In genomic region chr5:72665281-72665680, GRCm38 (mm10) we compare ENCODE assay signal across 9 mouse cellular contexts. TPM values are rescaled to one million over a fixed set of nuclear protein-coding genes. Genes with fewer than 3 reads are reported as not detected.
A peak's percentile ranks its signal among the peaks of the same experiment; 100 is the strongest.
DNase-seq lines count a peak whose midpoint lies in the region; ATAC-seq and TF ChIP-seq lines count a peak whose summit lies in the region.
"Had no signal": no experiment of that assay in that cellular context is flagged by ENCODE, and none has a peak within 500 bp of the region (broad histone marks: within the 10 kb centered on the region; RNA-seq: fewer than 3 reads in every experiment).

No protein-coding gene starts in this region.

- H3K36me3 ChIP-seq in limb, embryonic 11.5 days (ENCODE audit: control insufficient read depth, insufficient read depth, low read length): no peaks in the 10 kb centered on the region

- no peaks in the 10 kb centered on the region for H3K27me3 ChIP-seq in limb, embryonic 11.5 days (ENCODE audit: control insufficient read depth, insufficient read depth, low read length)

- DNase-seq in layer of hippocampus, adult 2 months (ENCODE audit: low spot score in 2 of 2): peak in 1 of 2 experiments; percentile 62
- no peak for DNase-seq in layer of hippocampus, adult 9-11 months
- peak; percentile 59 for DNase-seq in MEL-GATA-1-ER (ENCODE audit: extremely low read depth, low read depth)
- peak; percentile 26 for DNase-seq in cerebellum, adult 9-10 months
- peak; percentile 76 for DNase-seq in limb, embryonic 11.5 days (ENCODE audit: low spot score)
- DNase-seq in right cerebral cortex, postnatal 14 days: peak; percentile 56

- H3K9ac ChIP-seq in limb, embryonic 11.5 days (ENCODE audit: low read length): no peak overlapping the region

- peak; percentile 65 to 75; a peak in 3 of 4 replicates for ATAC-seq in hematopoietic stem cell, adult 5-6 weeks (replicated peaks in 1 of 2; ENCODE audit: insufficient read depth in 1 of 2, low FRiP score in 2 of 2, low TSS enrichment in 1 of 2, low read depth in 1 of 2, poor library complexity in 2 of 2, severe bottlenecking in 2 of 2)
- ATAC-seq in limb, embryonic 11.5 days (ENCODE audit: insufficient number of reproducible peaks, low FRiP score, low TSS enrichment, low read depth): no peak
- ATAC-seq in erythroid progenitor cell, adult 5-6 weeks (replicated peaks; ENCODE audit: low FRiP score, poor library complexity, severe bottlenecking): no peak

- no peaks in the 10 kb centered on the region for H3K9me3 ChIP-seq in limb, embryonic 11.5 days (ENCODE audit: control insufficient read depth, low read length)
- H3K9me3 ChIP-seq: megakaryocyte, embryonic 14.5 days had no signal

- H3K4me2 ChIP-seq in limb, embryonic 11.5 days (ENCODE audit: low read depth, severe bottlenecking): no peak overlapping the region

- 30% methylated on average over 5 of the region's 5 CpGs for WGBS in limb, embryonic 11.5 days

- H3K27ac ChIP-seq in layer of hippocampus, adult 2 months: no peak overlapping the region
- no peak overlapping the region for H3K27ac ChIP-seq in limb, embryonic 11.5 days (replicated peaks; ENCODE audit: low read depth, low read length)

- no peaks in the 10 kb centered on the region for H3K4me1 ChIP-seq in limb, embryonic 11.5 days (ENCODE audit: control insufficient read depth, insufficient read depth, low read length)
- H3K4me1 ChIP-seq: megakaryocyte, embryonic 14.5 days had no signal

- TF ChIP-seq CTCF in layer of hippocampus, adult 2 months (conservative IDR thresholded peaks at IDR 0.05): peak; percentile 99

- no peak overlapping the region for H3K4me3 ChIP-seq in layer of hippocampus, adult 2 months
- no peak overlapping the region for H3K4me3 ChIP-seq in limb, embryonic 11.5 days (ENCODE audit: low read depth, low read length)
- H3K4me3 ChIP-seq: megakaryocyte, embryonic 14.5 days had no signal

RNA-seq across cellular contexts. Expression of gene Nipal1, which starts 17.7 kb away (rescaled TPM):
- total RNA-seq in layer of hippocampus, adult 2 months (2021): not detected
- 0.20 TPM in 1 of 2 replicates, not detected in the other for total RNA-seq in hematopoietic stem cell, adult 5-6 weeks (2017)
- polyA plus RNA-seq in limb, embryonic 11.5 days (2014; fragmentation: Nextera tagmentation; extraction: Ambion mirVana): 0.21 and 0.41 TPM in 2 replicates
- total RNA-seq in erythroid progenitor cell, adult 5-6 weeks (2015; ENCODE audit: low replicate concordance): 1.3 TPM in 1 of 2 replicates, not detected in the other
- 0.26 and 1.3 TPM in 2 replicates for total RNA-seq in erythroid progenitor cell, adult 5-6 weeks (2017; ENCODE audit: low replicate concordance)

RNA-seq across cellular contexts. Expression of gene Cnga1, which starts 21.2 kb away (rescaled TPM):
- total RNA-seq in layer of hippocampus, adult 2 months (2021): not detected
- 0.05 and 0.13 TPM in 2 replicates for total RNA-seq in hematopoietic stem cell, adult 5-6 weeks (2017)
- not detected in 2 replicates for polyA plus RNA-seq in limb, embryonic 11.5 days (2014; fragmentation: Nextera tagmentation; extraction: Ambion mirVana)
- not detected in 2 replicates for total RNA-seq in erythroid progenitor cell, adult 5-6 weeks (2015; ENCODE audit: low replicate concordance)
- total RNA-seq in erythroid progenitor cell, adult 5-6 weeks (2017; ENCODE audit: low replicate concordance): 0.26 TPM in 1 of 2 replicates, not detected in the other

Comparison
In these comparisons a context has a peak if more than half of its experiments do, and no peak if none do; other contexts are left out.
1. ATAC-seq: peak in hematopoietic stem cell, adult 5-6 weeks (2 of 2); none in limb, embryonic 11.5 days (single experiment) and erythroid progenitor cell, adult 5-6 weeks (single experiment).